Mouse (Mus musculus): ENCODE data around the gene Pbrm1.

Gene Pbrm1

GRCm38 (mm10) chr14:31079313-31080028 is 60.5 kb downstream of the Pbrm1 start:
- no peak for DNase-seq (ENCODE audit: low read depth, low spot score)

DNA sequence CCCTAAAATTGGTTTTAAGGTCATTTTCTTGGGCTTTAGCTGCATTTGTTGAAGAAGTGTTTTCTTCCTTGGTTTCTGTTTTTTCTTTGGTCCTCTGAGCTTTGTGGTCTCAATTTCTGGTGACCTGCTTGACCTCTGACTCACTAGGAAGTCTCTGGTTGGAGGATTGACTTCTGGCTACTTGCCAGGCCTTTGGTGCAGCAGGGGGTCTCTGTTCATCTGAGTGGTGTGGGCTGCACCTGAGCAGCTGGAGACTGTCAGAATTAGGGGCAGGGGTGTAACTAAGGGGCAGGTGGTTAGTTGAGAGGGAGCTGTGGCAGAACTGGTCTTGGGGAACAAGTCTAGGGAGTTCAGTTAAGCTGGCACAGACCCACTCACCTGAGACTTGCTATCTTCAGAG is 62.2 kb downstream of the Pbrm1 start:
- DNase-seq (ENCODE audit: low read depth, low spot score) = peak; percentile 11

DNA sequence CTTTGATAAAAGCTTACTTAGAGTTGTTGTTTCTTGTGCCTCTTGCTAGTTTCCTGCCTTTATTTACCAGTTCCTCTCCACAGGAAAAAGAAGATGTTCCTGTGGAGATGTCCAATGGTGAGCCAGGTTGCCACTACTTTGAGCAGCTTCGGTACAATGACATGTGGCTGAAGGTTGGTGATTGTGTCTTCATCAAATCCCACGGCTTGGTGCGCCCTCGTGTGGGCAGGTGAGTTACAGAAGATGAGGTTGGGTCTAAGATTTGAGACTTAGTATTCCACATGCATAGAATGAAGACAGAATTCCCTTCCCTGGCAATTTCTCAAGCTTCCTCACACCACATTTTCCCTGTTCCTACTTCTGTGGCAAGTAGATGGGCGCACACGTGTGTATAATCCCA is 68.5 kb downstream of the Pbrm1 start:
- peak; percentile 20 for DNase-seq (ENCODE audit: low read depth, low spot score)

DNA sequence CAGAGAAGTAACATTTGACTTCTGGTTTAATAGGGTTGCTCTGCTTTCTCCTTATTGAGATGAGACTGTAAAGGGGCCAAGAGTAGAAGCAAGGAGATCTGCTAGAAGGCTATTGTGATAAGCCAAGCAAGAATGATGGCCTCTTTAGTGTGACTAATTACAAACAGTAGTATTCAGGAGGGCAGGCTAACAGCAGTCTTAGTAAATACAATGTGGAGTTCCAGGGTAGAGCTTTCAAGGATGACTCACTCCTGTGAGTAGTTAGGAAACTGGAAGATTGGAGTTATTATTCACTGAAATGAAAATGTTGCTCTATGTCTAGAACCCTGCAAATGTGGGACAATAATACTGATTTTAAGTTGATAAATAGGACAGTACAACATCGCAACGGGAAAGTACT is 69.6 kb downstream of the Pbrm1 start:
- no peak for DNase-seq (ENCODE audit: low read depth, low spot score)

DNA sequence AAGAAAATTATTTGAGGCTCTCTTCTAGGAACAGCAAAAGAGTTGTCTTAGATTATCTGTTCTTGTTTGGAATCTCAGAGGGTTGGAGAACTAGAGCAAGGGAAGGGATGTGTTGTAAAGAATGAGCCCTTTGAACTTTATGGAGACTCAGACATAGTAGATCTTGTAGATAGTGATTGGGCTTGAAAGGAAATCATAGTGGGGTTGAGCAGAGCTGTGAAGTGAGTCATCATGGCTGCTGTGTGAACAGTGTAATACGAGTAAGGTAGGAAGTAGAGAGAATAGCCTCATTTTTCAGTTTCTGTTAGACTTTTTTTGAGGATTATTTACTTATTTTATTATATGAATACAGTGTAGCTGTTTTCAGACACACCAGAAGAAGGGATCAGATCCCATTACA is 71.0 kb downstream of the Pbrm1 start:
- DNase-seq (ENCODE audit: low read depth, low spot score) = no peak

DNA sequence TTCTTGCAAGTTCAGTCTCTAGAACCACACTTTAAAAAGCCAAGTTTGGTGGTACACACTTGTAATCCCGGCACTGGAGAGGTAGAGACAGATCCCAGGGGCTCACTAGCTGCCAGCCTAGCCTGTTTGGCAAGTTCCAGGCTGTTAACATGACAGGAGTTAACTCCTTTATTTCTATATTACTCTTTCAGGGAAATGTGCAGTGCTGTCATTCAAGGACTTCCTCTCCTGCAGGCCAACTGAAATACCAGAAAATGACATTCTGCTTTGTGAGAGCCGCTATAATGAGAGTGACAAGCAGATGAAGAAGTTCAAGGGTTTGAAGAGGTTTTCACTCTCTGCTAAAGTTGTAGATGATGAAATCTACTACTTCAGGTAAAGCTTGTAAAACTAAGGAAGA is 86.2 kb downstream of the Pbrm1 start:
- no peak for DNase-seq (ENCODE audit: low read depth, low spot score)

GRCm38 (mm10) chr14:31110613-31111012 is 91.7 kb downstream of the Pbrm1 start:
- DNase-seq (ENCODE audit: low read depth, low spot score) = no peak

- DNase-seq (ENCODE audit: low read depth, low spot score) = no peak
These were observed 93.2 kb downstream of the Pbrm1 start for GRCm38 (mm10) chr14:31112187-31112586.

- DNase-seq (ENCODE audit: low read depth, low spot score) = no peak
These were observed 95.1 kb downstream of the Pbrm1 start for GRCm38 (mm10) chr14:31114011-31114410.

GRCm38 (mm10) chr14:31115522-31115921 is 96.6 kb downstream of the Pbrm1 start:
- no peak for DNase-seq (ENCODE audit: low read depth, low spot score)

DNA sequence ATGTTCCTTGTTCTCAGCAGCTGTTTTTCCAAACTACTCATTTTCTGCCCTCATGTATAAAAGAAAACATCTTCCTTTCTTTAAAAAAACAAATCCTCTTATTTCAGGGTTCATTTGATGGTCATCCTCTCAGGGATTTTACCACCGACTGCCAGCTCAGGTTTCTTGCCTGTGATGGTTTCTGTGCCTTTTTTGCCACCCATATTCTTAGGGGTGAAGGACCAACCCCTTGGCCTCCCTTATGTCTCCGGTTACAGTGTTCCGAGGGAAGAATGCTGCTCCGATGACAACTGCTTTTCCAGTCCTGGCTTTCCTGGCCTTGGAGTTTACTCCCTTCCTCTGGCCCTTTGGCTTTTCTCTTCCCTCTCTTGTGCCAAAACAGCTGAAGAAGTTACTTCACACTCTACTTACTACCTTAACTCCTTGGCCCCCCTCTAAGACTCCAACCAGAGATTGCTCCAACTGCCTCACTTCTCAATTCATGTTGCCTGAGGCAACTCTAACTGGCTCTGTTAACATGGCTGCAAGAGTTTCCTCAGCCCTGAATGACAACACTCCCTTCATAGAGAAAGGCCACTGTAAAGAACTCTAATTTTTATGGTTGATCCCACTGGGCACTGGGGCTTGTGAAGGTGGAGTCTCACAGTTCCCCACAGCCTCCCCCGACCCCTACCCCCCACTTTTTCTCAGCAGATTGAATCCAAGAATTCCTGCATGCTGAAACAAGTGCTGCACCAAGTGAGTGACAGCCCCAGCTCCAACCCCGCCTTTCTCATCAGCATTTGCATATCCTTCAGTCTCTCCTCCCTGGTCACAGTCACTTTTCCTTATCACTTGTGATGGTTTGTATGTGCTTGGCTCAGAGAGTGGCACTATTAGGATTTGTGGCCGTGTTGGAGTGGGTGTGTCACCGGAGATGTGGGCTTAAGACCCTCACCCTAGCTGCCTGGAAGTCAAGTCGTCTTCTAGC is 106.5 kb downstream of the Pbrm1 start:
- DNase-seq (ENCODE audit: low read depth, low spot score) = no peak

- DNase-seq (ENCODE audit: low read depth, low spot score) = no peak
These were observed 107.9 kb downstream of the Pbrm1 start for GRCm38 (mm10) chr14:31126826-31127225.

- DNase-seq (ENCODE audit: low read depth, low spot score) = no peak
These were observed 109.3 kb downstream of the Pbrm1 start for GRCm38 (mm10) chr14:31128101-31128825.

GRCm38 (mm10) chr14:31128826-31129219 is 109.9 kb downstream of the Pbrm1 start, which contains the start of gene Smim4:
Gene Smim4 (minus strand): TSS chr14:31128956.
- peak; percentile 93 for DNase-seq (ENCODE audit: low read depth, low spot score)

DNA sequence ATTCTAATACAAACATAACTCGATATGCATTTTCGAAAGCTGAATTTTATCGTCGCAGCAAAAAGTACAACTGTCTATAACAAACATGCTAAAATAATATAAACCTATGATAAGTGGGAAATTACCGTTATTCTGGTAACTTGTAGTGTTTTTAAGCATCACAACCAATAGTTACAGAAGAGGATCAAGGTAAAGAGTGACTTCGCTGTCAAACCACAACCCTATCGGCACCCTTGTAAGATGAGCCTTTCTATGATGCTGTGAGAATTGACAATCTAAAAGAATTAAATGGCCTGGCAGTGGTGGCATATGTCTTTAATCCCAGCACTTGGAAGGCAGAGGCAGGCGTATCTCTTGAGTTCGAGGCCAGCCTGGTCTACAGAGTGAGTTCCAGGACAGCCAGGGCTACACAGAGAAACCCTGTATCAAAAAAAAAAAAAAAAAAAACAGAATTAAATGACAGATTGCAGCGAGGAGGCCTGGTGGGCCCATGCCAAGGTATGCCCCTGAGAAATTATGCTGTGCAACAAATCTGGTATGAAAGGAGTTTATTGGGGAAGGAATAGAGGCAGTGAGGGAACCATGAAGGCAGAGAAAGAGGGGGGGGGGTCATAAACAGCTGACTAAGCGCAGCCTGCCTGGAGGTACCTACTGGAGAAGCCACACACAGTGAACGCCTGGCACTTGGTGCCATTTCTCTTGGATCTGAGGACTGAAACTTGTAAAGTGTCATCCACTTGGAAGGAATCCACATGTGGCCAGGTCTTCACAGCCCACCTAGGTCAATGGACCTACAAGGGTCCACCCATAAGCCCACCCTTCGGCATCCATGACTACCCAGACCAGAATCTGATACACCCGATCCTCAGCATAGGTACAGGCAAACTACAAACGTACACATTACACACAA is 110.6 kb downstream of the Pbrm1 start:
- no peak for DNase-seq (ENCODE audit: low read depth, low spot score)

DNA sequence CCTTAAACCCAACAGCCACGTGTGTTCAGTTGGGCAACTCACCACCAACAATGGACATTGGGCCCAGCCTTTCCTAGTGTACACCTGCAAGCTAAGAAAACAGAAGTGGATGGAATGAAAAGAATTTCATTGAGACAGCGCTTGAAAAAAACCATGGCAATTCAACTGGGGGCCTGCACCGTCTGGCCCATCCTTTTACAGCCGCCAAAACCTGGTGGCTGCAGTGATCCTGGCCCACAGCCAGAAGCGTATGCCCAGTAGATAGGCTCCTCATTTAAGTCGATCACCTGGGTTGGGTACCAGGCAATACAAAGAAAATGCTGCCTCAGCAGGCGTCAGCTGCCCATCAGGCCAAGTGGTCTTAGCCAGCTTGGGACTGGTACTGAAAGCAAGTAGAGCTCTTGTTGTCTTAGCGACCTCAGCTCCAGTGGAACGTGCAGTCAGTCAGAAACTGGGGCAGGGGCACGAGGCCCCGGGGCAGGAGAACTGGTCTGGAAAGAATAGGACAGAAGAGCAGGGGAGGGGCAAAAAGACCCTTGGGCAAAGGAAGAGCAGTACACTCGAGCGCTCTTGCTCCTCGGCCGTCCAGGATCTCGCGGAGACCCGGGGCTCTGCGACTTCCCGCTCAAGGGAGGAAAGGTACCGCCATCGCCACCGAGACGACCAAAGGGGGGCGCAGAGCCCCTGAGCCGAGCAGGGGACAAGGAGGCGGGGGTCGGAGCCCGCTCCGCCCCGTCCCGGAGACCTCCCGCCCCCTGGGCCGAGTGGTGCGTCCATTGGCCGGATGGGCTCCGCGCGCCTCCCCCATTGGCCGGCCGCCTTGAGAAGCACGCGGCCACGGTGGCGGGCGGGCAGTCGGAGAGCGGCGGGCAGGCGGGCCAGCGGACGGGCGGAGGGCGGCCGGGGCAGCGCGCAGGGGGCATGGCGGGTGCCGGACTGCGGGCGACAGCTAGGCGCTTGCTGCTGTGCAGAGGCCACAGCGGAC is 111.6 kb downstream of the Pbrm1 start, which contains the start of gene Nt5dc2:
Gene Nt5dc2, plus strand, starts transcription at position 818 of the 985 bp plus-strand sequence.
- DNase-seq (ENCODE audit: low read depth, low spot score) = peak; percentile 65

- DNase-seq (ENCODE audit: low read depth, low spot score) = no peak
These were observed 112.4 kb downstream of the Pbrm1 start for GRCm38 (mm10) chr14:31131272-31131821.

- DNase-seq (ENCODE audit: low read depth, low spot score) = no peak
These were observed 113.1 kb downstream of the Pbrm1 start for GRCm38 (mm10) chr14:31132031-31132430.

GRCm38 (mm10) chr14:31132491-31132975 is 113.6 kb downstream of the Pbrm1 start:
- DNase-seq (ENCODE audit: low read depth, low spot score) = no peak
